Mouse (Mus musculus) brain, embryonic 14.5 days (tissue): Measurements from ENCODE around the gene Ube4b.

Experiments
- CTCF ChIP-seq: fragments of 200-500 bp; IDR thresholded peaks from 2 replicates; pipeline ENCODE4 v1.5.1; 2012; ENCODE audit warnings: inconsistent platforms, mild to moderate bottlenecking, moderate library complexity, borderline replicate concordance; ENCODE audit not compliant: insufficient read depth, insufficient read length; ENCODE audit errors: extremely low read depth
- POLR2A ChIP-seq: fragments of 200-500 bp; IDR thresholded peaks from 2 replicates; pipeline ENCODE4 v1.6.1; 2012; ENCODE audit warnings: mild to moderate bottlenecking, inconsistent platforms, borderline replicate concordance; ENCODE audit not compliant: poor library complexity, insufficient read depth, insufficient read length, severe bottlenecking; ENCODE audit errors: extremely low read depth

DNA sequence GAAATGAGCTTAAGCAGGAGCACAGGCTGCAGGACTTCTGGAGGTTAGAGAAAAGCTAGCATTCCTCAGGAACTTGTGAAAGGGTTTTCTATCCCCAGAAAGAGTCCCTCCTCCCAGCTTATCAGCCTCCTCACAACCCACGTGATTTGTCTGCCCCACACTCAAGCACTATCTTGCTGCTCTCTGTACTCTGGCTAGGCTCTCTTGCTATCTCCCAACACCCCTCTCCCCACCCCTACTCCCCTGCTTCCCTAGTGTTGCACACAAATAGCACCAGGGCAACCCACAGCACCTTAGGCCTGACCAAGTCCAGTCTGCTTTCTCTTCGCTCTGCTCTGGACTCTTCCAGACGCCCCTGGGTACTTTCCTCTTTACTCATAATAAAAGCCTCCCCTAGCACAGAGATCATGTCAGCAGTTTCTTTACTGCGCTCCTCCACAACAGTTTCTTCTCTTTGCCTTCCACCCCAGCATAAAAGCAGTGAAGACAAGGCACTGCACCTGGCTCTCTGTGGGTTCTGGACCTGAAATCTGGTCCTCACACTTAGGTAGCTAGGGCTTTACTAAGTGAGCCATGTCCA, 27.1 kb downstream of the Ube4b start:
- TF ChIP-seq POLR2A (no peak), CTCF (no peak)
